Mouse (Mus musculus) thymus, postnatal 14 days (tissue): ENCODE results near the gene Heatr5a.

Experiments used
- DNase-seq: peaks from one replicate; pipeline ENCODE4 v3.0.0; 2021

Gene Heatr5a

GRCm38 (mm10) chr12:51970352-51971069 is 610 bp downstream of the Heatr5a start:
- DNase-seq = no peak

GRCm38 (mm10) chr12:51969876-51970275 is 1.2 kb downstream of the Heatr5a start:
- DNase-seq = no peak

GRCm38 (mm10) chr12:51969092-51969491 is 2.0 kb downstream of the Heatr5a start:
- DNase-seq = no peak

- no peak for DNase-seq
Measured at GRCm38 (mm10) chr12:51967915-51968595, 3.1 kb downstream of the Heatr5a start.

- DNase-seq = no peak
Measured at GRCm38 (mm10) chr12:51957626-51958025, 13.5 kb downstream of the Heatr5a start.

- no peak for DNase-seq
Measured at GRCm38 (mm10) chr12:51952309-51952708, 18.8 kb downstream of the Heatr5a start.

GRCm38 (mm10) chr12:51947498-51947945 is 23.6 kb downstream of the Heatr5a start:
- no peak for DNase-seq

- DNase-seq = no peak
Measured at GRCm38 (mm10) chr12:51945331-51945730, 25.8 kb downstream of the Heatr5a start.

- no peak for DNase-seq
Measured at GRCm38 (mm10) chr12:51939848-51940247, 31.3 kb downstream of the Heatr5a start.

GRCm38 (mm10) chr12:51937938-51938337 is 33.2 kb downstream of the Heatr5a start:
- no peak for DNase-seq

GRCm38 (mm10) chr12:51929630-51930029 is 41.5 kb downstream of the Heatr5a start:
- DNase-seq = no peak

- DNase-seq = no peak
Measured at GRCm38 (mm10) chr12:51917191-51917590, 53.9 kb downstream of the Heatr5a start.

GRCm38 (mm10) chr12:51914903-51915670 is 56.0 kb downstream of the Heatr5a start:
- no peak for DNase-seq

- no peak for DNase-seq
Measured at GRCm38 (mm10) chr12:51909202-51909601, 61.9 kb downstream of the Heatr5a start.

GRCm38 (mm10) chr12:51907543-51907942 is 63.6 kb downstream of the Heatr5a start:
- DNase-seq = no peak

GRCm38 (mm10) chr12:51900551-51900950 is 70.6 kb downstream of the Heatr5a start:
- DNase-seq = no peak

- DNase-seq = no peak
Measured at GRCm38 (mm10) chr12:51896901-51897300, 74.2 kb downstream of the Heatr5a start.

- DNase-seq = no peak
Measured at GRCm38 (mm10) chr12:51888609-51889008, 82.5 kb downstream of the Heatr5a start.

GRCm38 (mm10) chr12:51887301-51888290 is 83.5 kb downstream of the Heatr5a start:
- DNase-seq = peak; percentile 65

GRCm38 (mm10) chr12:51886369-51886768 is 84.8 kb downstream of the Heatr5a start:
- peak; percentile 80 for DNase-seq

GRCm38 (mm10) chr12:51884801-51885200 is 86.3 kb downstream of the Heatr5a start:
- DNase-seq = no peak

- no peak for DNase-seq
Measured at GRCm38 (mm10) chr12:51883297-51883805, 87.8 kb downstream of the Heatr5a start.
